In genomic region chr6:44010946-44011345, GRCm38 (mm10) we compare ENCODE assay signal across 12 mouse cellular contexts.
DNase-seq lines count a peak whose midpoint lies in the region; ATAC-seq and TF ChIP-seq lines count a peak whose summit lies in the region.
"Had no signal": no experiment of that assay in that cellular context is flagged by ENCODE, and none has a peak within 500 bp of the region (broad histone marks: within the 10 kb centered on the region; RNA-seq: fewer than 3 reads in every experiment).

No protein-coding gene starts in this region.

- H3K4me2 ChIP-seq in heart, embryonic 11.5 days, result no peak overlapping the region
- no peak overlapping the region for H3K4me2 ChIP-seq in lung, embryonic 14.5 days
- no peak overlapping the region for H3K4me2 ChIP-seq in lung, embryonic 16.5 days (ENCODE audit: low read depth, low read length)
- H3K4me2 ChIP-seq: liver, embryonic 13.5 days had no signal

- no peaks in the 10 kb centered on the region for H3K4me1 ChIP-seq in heart, embryonic 11.5 days (ENCODE audit: control insufficient read depth, insufficient read depth, low read length)
- no peaks in the 10 kb centered on the region for H3K4me1 ChIP-seq in lung, embryonic 14.5 days (ENCODE audit: insufficient read depth)
- H3K4me1 ChIP-seq in lung, adult 2 months (ENCODE audit: control insufficient read depth, insufficient read depth, low read length), result no peaks in the 10 kb centered on the region
- no peaks in the 10 kb centered on the region for H3K4me1 ChIP-seq in lung, embryonic 16.5 days (replicated peaks; ENCODE audit: control insufficient read depth, insufficient read depth, low read length)
- H3K4me1 ChIP-seq in olfactory bulb, adult 2 months (ENCODE audit: control insufficient read depth, insufficient read depth, low read length), result no peaks in the 10 kb centered on the region
- H3K4me1 ChIP-seq: liver, embryonic 13.5 days had no signal

- 73% methylated on average over 4 of the region's 4 CpGs for WGBS in heart, embryonic 11.5 days (ENCODE audit: insufficient replicate concordance)
- whole genome bisulfite sequencing in lung, embryonic 14.5 days, result 41% methylated on average over 4 of the region's 4 CpGs
- 39% methylated on average over 4 of the region's 4 CpGs for WGBS in lung, adult 2 months
- 38% methylated on average over 4 of the region's 4 CpGs for WGBS in lung, embryonic 16.5 days
- 14% methylated on average over 4 of the region's 4 CpGs for WGBS in olfactory bulb, adult 2 months

- no peak for TF ChIP-seq POLR2A in lung, adult 2 months (IDR thresholded peaks at IDR 0.05; ENCODE audit: borderline replicate concordance, extremely low read depth, low read depth, low read length)
- no peak for TF ChIP-seq POLR2A in olfactory bulb, adult 2 months (IDR thresholded peaks at IDR 0.05; ENCODE audit: insufficient read depth, low read depth, low read length)

- no peak for TF ChIP-seq CTCF in lung, embryonic 14.5 days (IDR thresholded peaks at IDR 0.05; ENCODE audit: low read depth)
- no peak for TF ChIP-seq CTCF in lung, adult 2 months (IDR thresholded peaks at IDR 0.05; ENCODE audit: insufficient read depth, low read length)
- no peak for TF ChIP-seq CTCF in olfactory bulb, adult 2 months (IDR thresholded peaks at IDR 0.05; ENCODE audit: insufficient read depth, low read depth, low read length)

- no peak overlapping the region for H3K4me3 ChIP-seq in heart, embryonic 11.5 days (ENCODE audit: low read depth, low read length)
- no peak overlapping the region for H3K4me3 ChIP-seq in lung, embryonic 14.5 days (ENCODE audit: low read depth, low read length)
- no peak overlapping the region for H3K4me3 ChIP-seq in lung, adult 2 months (replicated peaks; ENCODE audit: extremely low read depth, low read depth, low read length)
- H3K4me3 ChIP-seq in lung, embryonic 16.5 days (ENCODE audit: low read length), result no peak overlapping the region
- no peak overlapping the region for H3K4me3 ChIP-seq in olfactory bulb, adult 2 months (ENCODE audit: insufficient read depth, low read depth, low read length)
- H3K4me3 ChIP-seq: liver, embryonic 13.5 days; myocyte had no signal

- no peak overlapping the region for H3K27ac ChIP-seq in heart, embryonic 11.5 days (ENCODE audit: low read depth, low read length)
- no peak overlapping the region for H3K27ac ChIP-seq in lung, embryonic 14.5 days (ENCODE audit: low read depth)
- no peak overlapping the region for H3K27ac ChIP-seq in lung, embryonic 16.5 days (ENCODE audit: low read length)
- H3K27ac ChIP-seq in olfactory bulb, adult 2 months (ENCODE audit: insufficient read depth, low read depth, low read length), result peak overlapping the region; percentile 80; the same call in 1 of the 2 replicates
- H3K27ac ChIP-seq: liver, embryonic 13.5 days had no signal

- H3K9ac ChIP-seq in heart, embryonic 11.5 days (ENCODE audit: low read depth, low read length), result no peak overlapping the region
- H3K9ac ChIP-seq in lung, embryonic 14.5 days, result no peak overlapping the region
- no peak overlapping the region for H3K9ac ChIP-seq in lung, embryonic 16.5 days (ENCODE audit: low read length)
- H3K9ac ChIP-seq: liver, embryonic 13.5 days had no signal

- H3K9me3 ChIP-seq in heart, embryonic 11.5 days (replicated peaks; ENCODE audit: control insufficient read depth, low read length), result no peaks in the 10 kb centered on the region
- H3K9me3 ChIP-seq in lung, embryonic 14.5 days (ENCODE audit: low read depth, low read length), result no peaks in the 10 kb centered on the region
- no peaks in the 10 kb centered on the region for H3K9me3 ChIP-seq in lung, embryonic 16.5 days (ENCODE audit: control insufficient read depth, low read length)
- H3K9me3 ChIP-seq: liver, embryonic 13.5 days had no signal

- H3K36me3 ChIP-seq in heart, embryonic 11.5 days (ENCODE audit: control insufficient read depth, insufficient read depth, low read length), result no peaks in the 10 kb centered on the region
- H3K36me3 ChIP-seq in lung, embryonic 14.5 days (ENCODE audit: insufficient read depth), result no peaks in the 10 kb centered on the region
- no peaks in the 10 kb centered on the region for H3K36me3 ChIP-seq in lung, embryonic 16.5 days (ENCODE audit: control insufficient read depth, insufficient read depth, low read length)
- H3K36me3 ChIP-seq: liver, embryonic 13.5 days had no signal

- H3K27me3 ChIP-seq in heart, embryonic 11.5 days (ENCODE audit: control insufficient read depth, insufficient read depth, low read length), result no peaks in the 10 kb centered on the region
- H3K27me3 ChIP-seq in lung, embryonic 14.5 days (ENCODE audit: insufficient read depth, low read length), result no peaks in the 10 kb centered on the region
- H3K27me3 ChIP-seq in lung, embryonic 16.5 days (ENCODE audit: control insufficient read depth, insufficient read depth, low read depth, low read length), result no peaks in the 10 kb centered on the region
- H3K27me3 ChIP-seq: liver, embryonic 13.5 days had no signal

- DNase-seq in heart, adult 8-10 months (ENCODE audit: low spot score), result peak; percentile 22
- peak; percentile 90 for DNase-seq in lung, embryonic 14.5 days
- DNase-seq in lung, adult 2 months, result no peak
- DNase-seq: cerebellum, postnatal 36 days; heart, postnatal 14 days; liver, embryonic 13.5 days had no signal

- ATAC-seq in heart, embryonic 11.5 days (replicated peaks; ENCODE audit: insufficient number of reproducible peaks, low FRiP score, low TSS enrichment), result no peak
- ATAC-seq in lung, embryonic 14.5 days (ENCODE audit: insufficient read depth), result peak; percentile 98
- peak; percentile 97 for ATAC-seq in lung, embryonic 16.5 days (ENCODE audit: low read depth)
- ATAC-seq in activated CD4-positive, CD25-positive, alpha-beta regulatory T cell, adult 4 months, result no peak
- no peak for ATAC-seq in megakaryocyte progenitor cell, adult 5-6 weeks (replicated peaks; ENCODE audit: poor library complexity)

Comparison
In these comparisons a context has a peak if more than half of its experiments do, and no peak if none do; other contexts are left out.
1. ATAC-seq: peak in lung, embryonic 14.5 days (single experiment) and lung, embryonic 16.5 days (single experiment); none in heart, embryonic 11.5 days (single experiment), activated CD4-positive, CD25-positive, alpha-beta regulatory T cell, adult 4 months (single experiment) and megakaryocyte progenitor cell, adult 5-6 weeks (single experiment).